Mouse (Mus musculus) left cerebral cortex, postnatal 14 days (tissue): ENCODE data around the gene Nt5c3. TPM values are rescaled to one million over a fixed set of nuclear protein-coding genes. Genes with fewer than 3 reads are reported as not detected.
"Not testable (repeated sequence)": the region's sequence is repeated elsewhere in the genome, so short reads cannot be mapped to it uniquely, and the experiment has no call there.

Experiments
- DNase-seq, 2 experiments: peaks; one replicate each; pipeline ENCODE4 v3.0.0; 2021 to 2022; ENCODE audit warnings: low spot score in 2 of 2, mixed read lengths in 1 of 2
- intact Hi-C: fragments of 180-260 bp; cut with DNase I; formaldehyde crosslinking; loops from one replicate; pipeline ENCODE4 v1.15.1; 2025
- total RNA-seq, 2 experiments: library from RNA; stranded (reverse); gene quantifications; 2 replicates each; pipeline ENCODE4 v1.2.3; 2021

Nt5c3 gene
- total RNA-seq, 2 experiments from 2014 or later: 48.4 to 52.0 TPM

GRCm38 (mm10) chr6:56906121-56906846 lies 17.4 kb downstream of the Nt5c3 start:
- intact Hi-C loops: no loop called here
- no peak for DNase-seq

DNA sequence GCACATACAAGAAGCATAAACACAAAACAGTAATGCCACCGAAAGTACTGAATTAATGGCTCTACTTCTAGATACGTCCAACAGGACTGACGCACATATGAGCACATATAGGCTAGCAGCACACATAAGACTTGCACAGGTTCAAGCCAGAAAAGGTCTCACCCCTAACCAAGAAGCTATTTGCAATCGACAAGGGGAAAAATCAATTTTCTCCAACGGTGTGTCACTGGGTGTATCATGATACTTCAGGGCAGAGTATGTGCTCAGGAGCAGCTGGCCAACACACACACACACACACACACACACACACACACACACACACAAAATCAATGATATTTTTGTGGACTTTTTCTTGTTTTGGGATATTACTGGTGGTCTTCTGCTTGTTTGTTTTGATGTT lies 18.2 kb downstream of the Nt5c3 start:
- no peak for DNase-seq
- intact Hi-C loops: no loop called here

GRCm38 (mm10) chr6:56904982-56905381 lies 18.8 kb downstream of the Nt5c3 start:
- no peak for DNase-seq
- intact Hi-C loops: no loop called here

DNA sequence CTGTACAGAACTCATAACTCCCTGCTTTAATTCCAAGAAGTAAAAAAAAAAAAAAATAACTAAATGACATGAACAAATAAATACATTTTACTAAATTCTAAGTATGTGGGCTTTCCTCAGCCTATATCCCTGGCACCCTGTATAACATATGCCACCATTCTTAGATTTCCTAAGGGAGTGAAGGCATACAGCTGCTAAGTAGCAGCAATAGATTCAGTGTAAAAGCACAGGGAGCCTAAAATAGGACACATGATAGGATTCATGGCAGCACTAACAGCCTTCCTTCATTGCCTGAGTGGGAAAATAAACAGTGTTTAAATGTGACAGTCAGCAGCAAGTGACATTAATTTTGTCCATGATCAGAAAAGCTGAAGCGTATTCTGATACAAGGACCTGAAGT lies 19.4 kb downstream of the Nt5c3 start:
- intact Hi-C loops: no loop called here
- DNase-seq: peak in 1 of 2 experiments; percentile 46

DNA sequence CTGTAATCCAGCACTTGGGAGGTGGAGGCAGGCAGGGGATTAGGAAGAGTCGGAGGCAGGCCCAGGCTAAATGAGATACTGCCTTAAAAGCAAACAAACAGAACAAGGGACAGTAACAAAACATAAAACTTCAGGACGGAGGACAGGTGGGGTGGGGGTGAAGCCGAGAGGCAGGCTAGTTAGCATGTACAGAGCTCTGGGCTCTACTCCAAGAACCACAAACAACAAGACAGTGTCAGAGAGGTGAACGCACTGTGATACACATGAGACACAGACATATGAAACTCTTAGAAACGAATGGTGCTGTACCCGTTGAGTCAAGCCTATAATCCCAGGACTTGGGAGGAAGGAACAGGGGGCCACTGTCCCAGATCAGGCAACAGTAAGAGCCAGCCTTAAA lies 19.9 kb downstream of the Nt5c3 start:
- intact Hi-C loops: no loop called here
- DNase-seq: no peak

DNA sequence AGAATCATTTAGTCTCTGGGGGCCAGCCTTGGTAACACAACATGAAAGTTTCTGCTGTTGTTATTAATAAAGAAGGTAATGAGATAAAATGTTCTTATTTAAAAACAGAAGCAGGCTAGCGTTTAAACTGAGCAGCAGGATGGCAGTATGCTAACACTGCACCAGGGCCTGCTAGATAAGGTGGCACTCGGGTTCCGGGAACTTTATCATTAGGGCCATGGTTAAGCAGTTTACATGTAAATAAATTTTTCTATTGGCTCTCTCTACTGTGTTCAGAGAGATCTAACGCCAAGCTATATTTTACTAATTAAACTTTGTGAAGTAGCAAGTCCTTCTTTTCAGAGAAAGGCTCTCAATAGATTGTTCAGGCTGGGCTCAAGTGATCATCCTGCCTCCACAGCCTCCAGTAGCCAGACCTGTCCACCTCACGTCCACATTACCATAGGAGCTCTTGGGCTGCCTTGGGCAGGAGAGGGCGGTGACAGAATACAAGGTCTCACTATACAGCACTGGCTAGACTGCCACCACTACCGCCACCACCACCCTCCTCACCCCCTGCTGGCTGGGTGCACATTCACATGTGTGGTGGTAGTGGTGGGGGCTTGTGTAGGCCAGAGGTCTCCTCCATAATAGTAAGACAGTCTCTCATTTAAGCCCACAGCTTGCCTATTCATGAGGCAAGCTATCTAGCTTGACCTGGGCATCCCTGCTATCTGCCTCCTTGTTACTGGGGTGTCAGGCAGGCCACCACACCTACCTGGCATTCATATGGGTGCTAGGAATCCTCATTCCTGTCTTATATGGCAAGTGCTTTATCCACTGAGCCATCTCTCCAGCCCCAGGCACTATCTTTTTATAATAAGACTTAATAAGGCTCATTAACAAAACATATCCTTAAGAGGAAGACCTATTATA lies 20.9 kb downstream of the Nt5c3 start:
- no peak for DNase-seq
- intact Hi-C loops: no loop called here

DNA sequence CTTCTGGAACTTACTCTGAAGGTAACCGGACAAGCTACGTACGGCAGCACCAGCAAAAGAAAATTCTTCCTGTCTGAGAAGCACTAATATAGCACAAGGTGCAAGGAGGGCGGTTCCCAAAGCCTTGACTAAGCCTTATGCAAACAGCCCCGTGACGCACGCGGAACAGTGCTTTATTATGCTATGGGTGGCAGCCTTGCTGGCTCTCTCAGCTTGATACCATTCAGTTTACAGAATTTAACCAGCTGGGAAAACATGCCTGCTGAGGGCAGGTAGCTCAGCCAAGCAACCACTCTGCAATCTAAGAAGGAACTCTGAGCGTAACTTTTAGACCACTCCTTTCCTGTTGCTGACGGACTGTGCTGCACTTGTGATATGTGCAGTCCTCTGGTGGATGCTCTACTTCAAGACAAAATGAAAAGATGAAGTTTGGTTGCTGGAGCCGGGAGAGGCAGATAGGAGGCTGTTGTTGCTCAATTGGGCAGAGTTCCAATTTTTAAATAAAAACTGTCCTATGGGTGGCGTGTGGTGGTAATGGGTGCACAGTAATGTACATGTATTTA lies 21.8 kb downstream of the Nt5c3 start:
- intact Hi-C loops: no loop called here

GRCm38 (mm10) chr6:56901336-56901735 lies 22.4 kb downstream of the Nt5c3 start:
- no peak for DNase-seq
- intact Hi-C loops: no loop called here

More for the DNA sequence above, 21.8 kb downstream of the Nt5c3 start:
- DNase-seq: peak in 1 of 2 experiments; percentile 46

- intact Hi-C loops: no loop called here
- DNase-seq: no peak
These were observed 24.1 kb downstream of the Nt5c3 start for GRCm38 (mm10) chr6:56899601-56900000.

GRCm38 (mm10) chr6:56890762-56891161 lies 33.0 kb downstream of the Nt5c3 start:
- intact Hi-C loops: no loop called here
- DNase-seq: no peak

- no peak for DNase-seq
- intact Hi-C loops: no loop called here
These were observed 35.2 kb downstream of the Nt5c3 start for GRCm38 (mm10) chr6:56888561-56888960.

GRCm38 (mm10) chr6:56879352-56879955 lies 44.3 kb downstream of the Nt5c3 start:
- intact Hi-C loops: no loop called here
- no peak for DNase-seq

DNA sequence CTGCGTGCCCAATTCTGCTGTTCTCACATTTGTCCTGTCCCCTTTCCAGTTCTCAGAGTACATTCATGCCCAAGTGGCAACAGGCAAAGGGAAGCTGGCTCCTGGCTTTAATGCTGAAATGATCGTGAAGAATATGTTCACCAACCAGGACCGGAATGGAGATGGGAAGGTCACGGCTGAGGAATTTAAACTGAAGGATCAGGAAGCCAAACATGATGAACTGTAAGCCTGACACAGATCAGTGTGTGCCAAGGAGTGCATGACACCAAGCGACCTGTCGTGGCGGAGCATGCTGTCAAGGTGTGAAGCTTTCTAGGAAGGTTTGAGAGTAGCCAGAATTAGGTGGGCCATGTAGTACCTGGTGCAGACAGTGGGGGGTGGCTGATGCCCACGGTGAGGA lies 45.7 kb downstream of the Nt5c3 start:
- intact Hi-C loops: no loop called here
- DNase-seq: no peak

DNA sequence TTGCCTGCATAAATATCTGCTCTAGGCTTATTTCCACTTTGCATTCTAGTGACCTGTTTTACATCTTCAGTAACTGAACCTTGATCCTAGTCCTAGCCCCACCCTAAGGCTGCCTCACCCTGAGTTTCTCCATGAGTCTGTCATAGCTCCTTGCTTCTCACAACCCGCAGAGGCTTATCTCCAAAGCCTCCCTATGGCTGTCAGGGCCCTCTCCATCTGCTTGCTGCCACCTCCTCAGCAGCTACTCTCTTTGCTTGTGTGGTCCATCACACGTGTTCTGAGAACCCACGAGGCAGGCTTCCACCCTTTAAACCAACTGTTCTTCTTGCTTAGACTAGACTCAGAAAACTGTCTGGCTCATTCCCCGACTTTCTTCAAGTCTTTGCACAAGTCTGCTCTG lies 46.9 kb downstream of the Nt5c3 start:
- peak; percentile 21 to 23 for DNase-seq
- intact Hi-C loops: no loop called here

DNA sequence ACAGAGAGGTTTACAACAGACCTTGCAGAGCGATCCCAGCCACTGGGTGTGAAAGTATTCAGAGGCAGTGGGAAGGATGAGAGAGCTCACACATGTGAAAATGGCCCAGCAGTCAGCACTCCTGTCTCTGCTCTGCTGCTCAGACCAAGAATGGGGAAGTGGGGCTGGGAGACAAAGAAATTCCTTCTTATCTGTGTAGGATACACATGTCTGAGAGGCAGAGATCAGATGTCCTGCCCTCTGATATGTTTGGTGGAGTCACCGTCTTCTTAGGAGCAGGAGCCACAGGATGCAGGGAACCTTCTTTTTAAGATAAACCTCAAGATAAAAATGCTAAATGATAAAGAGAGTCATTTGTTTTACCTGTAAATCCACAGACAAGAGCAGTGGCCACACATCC lies 53.7 kb downstream of the Nt5c3 start:
- DNase-seq: no peak

DNA sequence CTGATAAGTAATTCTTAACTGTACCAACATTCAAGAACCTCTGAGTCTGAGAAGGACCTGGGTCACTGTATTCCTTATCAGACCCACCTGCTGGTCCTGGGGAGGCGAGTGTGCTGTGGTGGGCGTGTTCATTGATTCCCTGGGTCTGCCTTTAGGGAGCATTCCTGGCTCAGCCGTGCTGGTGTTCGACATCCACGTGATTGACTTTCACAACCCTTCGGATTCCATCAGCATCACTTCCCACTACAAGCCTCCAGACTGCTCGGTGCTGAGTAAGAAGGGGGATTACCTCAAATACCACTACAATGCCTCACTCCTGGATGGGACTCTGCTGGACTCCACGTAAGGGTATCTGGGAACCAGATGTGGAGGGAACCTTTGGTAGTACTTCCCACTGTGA lies 55.2 kb downstream of the Nt5c3 start:
- intact Hi-C loops: no loop called here
- DNase-seq: no peak

More for the DNA sequence above, 53.7 kb downstream of the Nt5c3 start:
- intact Hi-C loops: no loop called here

- intact Hi-C loops, DNase-seq: not testable (repeated sequence)
These were observed 56.8 kb downstream of the Nt5c3 start for GRCm38 (mm10) chr6:56866899-56867298.

- intact Hi-C loops: loop anchor here (2.0 kb wide), 1 partner anchor 40 kb away; no protein-coding TSS in a partner anchor
- DNase-seq: no peak
These were observed 63.4 kb downstream of the Nt5c3 start for GRCm38 (mm10) chr6:56860205-56860848.

- DNase-seq: no peak
These were observed 67.0 kb downstream of the Nt5c3 start for GRCm38 (mm10) chr6:56856748-56857147.

More at GRCm38 (mm10) chr6:56856748-56857147, 67.0 kb downstream of the Nt5c3 start:
- intact Hi-C loops: no loop called here
